Mouse (Mus musculus): ENCODE data around the gene Slc29a1.

The Slc29a1 gene

GRCm38 (mm10) chr17:45590410-45590809 lies 9.0 kb downstream of the Slc29a1 start:
- in situ Hi-C loops (cut with MboI, MseI) = no loop called here

GRCm38 (mm10) chr17:45589844-45590243 lies 9.6 kb downstream of the Slc29a1 start:
- in situ Hi-C loops (cut with MboI, MseI) = loop anchor here (5.0 kb wide), 1 partner anchor 37 kb away; no protein-coding TSS in a partner anchor

- in situ Hi-C loops (cut with MboI, MseI) = loop anchor here (5.0 kb wide), 1 partner anchor 38 kb away; no protein-coding TSS in a partner anchor
Measured at GRCm38 (mm10) chr17:45589236-45589635, 10.2 kb downstream of the Slc29a1 start.

GRCm38 (mm10) chr17:45588370-45588769 lies 11.0 kb downstream of the Slc29a1 start:
- in situ Hi-C loops (cut with MboI, MseI) = loop anchor here (5.0 kb wide), 1 partner anchor 39 kb away; no protein-coding TSS in a partner anchor

GRCm38 (mm10) chr17:45586449-45586837 lies 13.0 kb downstream of the Slc29a1 start:
- in situ Hi-C loops (cut with MboI, MseI) = loop anchor here (5.0 kb wide), 1 partner anchor 41 kb away; no protein-coding TSS in a partner anchor

- in situ Hi-C loops (cut with MboI, MseI) = loop anchor here (5.0 kb wide), 1 partner anchor 41 kb away; no protein-coding TSS in a partner anchor
Measured at GRCm38 (mm10) chr17:45585725-45586448, 13.5 kb downstream of the Slc29a1 start.

GRCm38 (mm10) chr17:45584939-45585678 lies 14.3 kb downstream of the Slc29a1 start:
- in situ Hi-C loops (cut with MboI, MseI) = loop anchor here (5.0 kb wide), 1 partner anchor 42 kb away; no protein-coding TSS in a partner anchor

GRCm38 (mm10) chr17:45584096-45584896 lies 15.1 kb downstream of the Slc29a1 start:
- in situ Hi-C loops (cut with MboI, MseI) = no loop called here

- in situ Hi-C loops (cut with MboI, MseI) = no loop called here
Measured at GRCm38 (mm10) chr17:45582715-45583355, 16.6 kb downstream of the Slc29a1 start.

GRCm38 (mm10) chr17:45582188-45582587 lies 17.2 kb downstream of the Slc29a1 start:
- in situ Hi-C loops (cut with MboI, MseI) = no loop called here

GRCm38 (mm10) chr17:45581567-45581983 lies 17.8 kb downstream of the Slc29a1 start:
- in situ Hi-C loops (cut with MboI, MseI) = no loop called here

- in situ Hi-C loops (cut with MboI, MseI) = no loop called here
Measured at GRCm38 (mm10) chr17:45580958-45581477, 18.4 kb downstream of the Slc29a1 start.

GRCm38 (mm10) chr17:45579554-45579953 lies 19.9 kb downstream of the Slc29a1 start:
- in situ Hi-C loops (cut with MboI, MseI) = no loop called here

GRCm38 (mm10) chr17:45578843-45579242 lies 20.6 kb downstream of the Slc29a1 start:
- in situ Hi-C loops (cut with MboI, MseI) = no loop called here

- in situ Hi-C loops (cut with MboI, MseI) = no loop called here
Measured at GRCm38 (mm10) chr17:45578242-45578641, 21.2 kb downstream of the Slc29a1 start.

GRCm38 (mm10) chr17:45575123-45575897 lies 24.1 kb downstream of the Slc29a1 start:
- in situ Hi-C loops (cut with MboI, MseI) = no loop called here

GRCm38 (mm10) chr17:45574129-45574761 lies 25.2 kb downstream of the Slc29a1 start:
- in situ Hi-C loops (cut with MboI, MseI) = no loop called here

- in situ Hi-C loops (cut with MboI, MseI) = no loop called here
Measured at GRCm38 (mm10) chr17:45573780-45574123, 25.7 kb downstream of the Slc29a1 start.

- in situ Hi-C loops (cut with MboI, MseI) = no loop called here
Measured at GRCm38 (mm10) chr17:45573087-45573779, 26.2 kb downstream of the Slc29a1 start, which contains the start of gene Hsp90ab1. Gene Hsp90ab1, minus strand, starts transcription at chr17:45573271.

All from T-helper 2 cell (primary cell).